Mouse (Mus musculus) lung, postnatal 0 days (tissue): ENCODE measurements around the gene Xirp2. TPM values are rescaled to one million over a fixed set of nuclear protein-coding genes. Genes with fewer than 3 reads are reported as not detected.
"Not testable (repeated sequence)": the region's sequence is repeated elsewhere in the genome, so short reads cannot be mapped to it uniquely, and the experiment has no call there.

Experiments
- ATAC-seq: fragments of 200-750 bp; cut with Nextera tagmentation; 2 replicates; pipeline ENCODE4 v1.8.0; 2017; ENCODE audit warnings: moderate library complexity
- DNase-seq: peaks from one replicate; pipeline ENCODE4 v3.0.0-alpha.2; 2016; ENCODE audit warnings: low spot score
- H3K27ac ChIP-seq: fragments of 300-500 bp; sonication (generic); 2 replicates; pipeline ENCODE4 v1.5.1; 2014; ENCODE audit warnings: antibody characterized with exemption, mild to moderate bottlenecking, low read length, mixed read lengths
- H3K27me3 ChIP-seq: fragments of 300-500 bp; sonication (generic); replicated peaks from 2 replicates; pipeline ENCODE4 v1.6.1; 2014; ENCODE audit warnings: low read length, mixed read lengths; ENCODE audit not compliant: insufficient read depth
- H3K36me3 ChIP-seq: fragments of 300-500 bp; sonication (generic); 2 replicates; pipeline ENCODE4 v1.6.1; 2014; ENCODE audit warnings: low read length, mixed read lengths; ENCODE audit not compliant: insufficient read depth
- H3K4me1 ChIP-seq: fragments of 300-500 bp; sonication (generic); 2 replicates; pipeline ENCODE4 v1.6.1; 2014; ENCODE audit warnings: antibody characterized with exemption, low read depth, low read length, mixed read lengths; ENCODE audit not compliant: insufficient read depth
- H3K4me2 ChIP-seq: fragments of 300-500 bp; sonication (generic); replicated peaks from 2 replicates; pipeline ENCODE4 v1.6.1; 2014; ENCODE audit warnings: low read depth, mild to moderate bottlenecking, low read length, moderate library complexity, mixed read lengths
- H3K4me3 ChIP-seq: fragments of 300-500 bp; sonication (generic); 2 replicates; pipeline ENCODE4 v1.5.1; 2014; ENCODE audit warnings: low read depth, low read length
- H3K9ac ChIP-seq: fragments of 300-500 bp; sonication (generic); replicated peaks from 2 replicates; pipeline ENCODE4 v1.6.1; 2014; ENCODE audit warnings: low read depth, mild to moderate bottlenecking
- H3K9me3 ChIP-seq: fragments of 300-500 bp; sonication (generic); 2 replicates; pipeline ENCODE4 v1.6.1; 2016; ENCODE audit warnings: low read length, mixed read lengths
- CTCF ChIP-seq: IDR thresholded peaks from 2 replicates; pipeline ENCODE4 v1.5.1; 2016; ENCODE audit warnings: antibody characterized with exemption, mild to moderate bottlenecking
- EP300 ChIP-seq: IDR thresholded peaks from 2 replicates; pipeline ENCODE4 v1.6.1; 2016; ENCODE audit warnings: antibody characterized with exemption, mild to moderate bottlenecking, control low read depth
- WGBS: fragments of 180-500 bp; shearing (Covaris S2); extraction: QIAGEN DNeasy Blood & Tissue Kit; methylation state at CpG from one replicate; pipeline ENCODE4 v1.1.7; 2014; 5-methylcytosine and 5-hydroxymethylcytosine counted together
- polyA plus RNA-seq: library from polyadenylated mRNA; unstranded; fragments of >200 nt; fragmentation: Nextera tagmentation; extraction: Ambion mirVana; gene quantifications from 2 replicates; pipeline ENCODE4 v1.2.1, GENCODE M21; 2015

Gene Xirp2
- polyA plus RNA-seq, 1 experiment from 2014 or later, result not detected

DNA sequence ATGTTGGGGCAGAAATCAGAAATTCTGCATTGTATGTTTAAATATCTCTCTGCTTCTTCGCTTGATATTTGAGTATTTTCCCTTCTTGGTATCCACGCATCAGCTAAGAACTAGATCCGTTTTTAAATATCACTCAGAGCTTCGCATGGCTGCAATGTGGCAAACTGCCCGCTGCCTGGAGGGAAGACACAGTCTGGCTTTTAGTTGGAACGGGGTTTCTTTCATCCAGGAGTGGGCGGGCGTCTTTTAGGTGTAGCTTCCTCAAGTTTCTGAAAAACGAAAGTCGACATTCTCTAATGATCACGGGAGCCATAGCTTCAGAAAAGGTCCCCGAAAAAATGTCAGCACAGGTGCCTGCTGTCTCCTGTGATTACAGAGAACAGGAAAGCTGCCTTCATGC, 1.4 kb downstream of the Xirp2 start:
- WGBS, result 70% methylated on average over 12 of the region's 12 CpGs
- Histone ChIP-seq H3K9me3 (no peaks in the 10 kb centered on the region), H3K9ac (no peak overlapping the region), H3K4me1 (no peaks in the 10 kb centered on the region), H3K4me2 (no peak overlapping the region), H3K27ac (no peak overlapping the region), H3K36me3 (no peaks in the 10 kb centered on the region), H3K4me3 (no peak overlapping the region), H3K27me3 (no peaks in the 10 kb centered on the region)
- DNase-seq (no peak), ATAC-seq (no peak)
- no peak for TF ChIP-seq CTCF

DNA sequence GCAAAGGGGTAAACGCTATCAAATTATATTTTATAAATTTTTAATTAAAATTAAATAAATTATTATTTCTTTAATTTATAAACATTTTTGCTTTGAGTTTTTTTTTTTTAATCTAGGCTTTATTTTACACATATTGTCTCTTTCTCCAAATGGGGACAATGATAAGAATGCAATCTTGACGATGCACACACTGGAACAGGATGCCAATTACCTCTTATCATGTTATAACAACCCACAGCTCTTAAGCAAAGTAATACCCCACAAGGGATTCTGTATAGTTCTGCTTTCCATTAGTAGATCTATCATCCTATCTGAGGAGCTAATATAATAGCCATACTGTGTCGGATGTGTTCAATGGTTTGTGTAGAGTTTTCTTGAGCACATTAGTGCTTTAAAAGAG, 15.1 kb downstream of the Xirp2 start:
- DNase-seq, result no peak
- no peaks in the 10 kb centered on the region for H3K27me3 ChIP-seq
- H3K27ac ChIP-seq, result no peak overlapping the region
- H3K36me3 ChIP-seq, result no peaks in the 10 kb centered on the region
- H3K4me1 ChIP-seq, result no peaks in the 10 kb centered on the region
- no peak for ATAC-seq
- H3K4me2 ChIP-seq, result no peak overlapping the region
- 83% methylated on average over 3 of the region's 3 CpGs for WGBS
- no peaks in the 10 kb centered on the region for H3K9me3 ChIP-seq
- H3K4me3 ChIP-seq, result no peak overlapping the region
- no peak overlapping the region for H3K9ac ChIP-seq
- TF ChIP-seq EP300 (no peak), CTCF (no peak)

DNA sequence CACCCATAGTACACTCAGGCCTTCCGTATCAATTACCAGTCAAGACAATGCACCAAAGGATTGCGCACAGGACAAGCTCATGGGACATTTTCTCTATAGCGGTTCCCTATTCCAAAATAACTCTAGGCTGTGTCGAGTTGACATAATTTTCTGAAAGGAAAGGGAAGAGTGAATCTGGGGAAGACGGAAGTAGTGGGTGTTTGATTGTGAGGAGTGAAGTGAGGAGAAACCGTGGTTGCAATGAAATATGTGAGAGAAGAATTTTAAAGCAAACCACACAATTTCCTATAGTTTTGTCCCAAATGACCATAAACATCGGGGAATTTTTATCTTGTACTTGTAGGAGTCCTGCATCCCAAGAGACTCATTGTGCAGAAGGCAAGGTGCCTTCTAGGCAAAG, 21.2 kb downstream of the Xirp2 start:
- 88% methylated on average over 7 of the region's 7 CpGs for WGBS
- H3K4me1 ChIP-seq, result no peaks in the 10 kb centered on the region
- no peak overlapping the region for H3K4me3 ChIP-seq
- TF ChIP-seq CTCF, result no peak
- TF ChIP-seq EP300, result no peak
- DNase-seq (no peak), ATAC-seq (no peak)
- no peak overlapping the region for H3K27ac ChIP-seq
- no peak overlapping the region for H3K4me2 ChIP-seq
- no peaks in the 10 kb centered on the region for H3K36me3 ChIP-seq
- H3K9me3 ChIP-seq, result no peaks in the 10 kb centered on the region
- H3K27me3 ChIP-seq, result no peaks in the 10 kb centered on the region
- no peak overlapping the region for H3K9ac ChIP-seq

DNA sequence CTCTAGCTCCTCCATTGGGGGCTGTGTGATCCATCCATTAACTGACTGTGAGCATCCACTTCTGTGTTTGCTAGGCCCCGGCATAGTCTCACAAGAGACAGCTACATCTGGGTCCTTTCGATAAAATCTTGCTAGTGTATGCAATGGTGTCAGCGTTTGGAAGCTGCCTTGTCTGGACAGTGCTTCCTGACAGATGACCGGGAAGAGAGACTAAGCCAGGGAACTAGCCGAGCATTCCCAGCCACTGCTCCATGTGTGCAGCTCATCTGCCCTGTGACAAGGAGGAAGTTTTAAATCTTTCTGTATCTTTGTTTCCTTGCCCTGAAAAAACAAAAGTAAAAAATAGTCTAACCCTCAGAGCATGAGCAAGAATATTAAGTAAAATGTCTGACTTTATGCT, 24.2 kb downstream of the Xirp2 start:
- WGBS, result 47% methylated on average over 5 of the region's 5 CpGs
- not testable (repeated sequence) for H3K4me1 ChIP-seq, H3K36me3 ChIP-seq, H3K27me3 ChIP-seq, DNase-seq, H3K9ac ChIP-seq, H3K27ac ChIP-seq, ATAC-seq, H3K4me2 ChIP-seq, H3K9me3 ChIP-seq, H3K4me3 ChIP-seq

DNA sequence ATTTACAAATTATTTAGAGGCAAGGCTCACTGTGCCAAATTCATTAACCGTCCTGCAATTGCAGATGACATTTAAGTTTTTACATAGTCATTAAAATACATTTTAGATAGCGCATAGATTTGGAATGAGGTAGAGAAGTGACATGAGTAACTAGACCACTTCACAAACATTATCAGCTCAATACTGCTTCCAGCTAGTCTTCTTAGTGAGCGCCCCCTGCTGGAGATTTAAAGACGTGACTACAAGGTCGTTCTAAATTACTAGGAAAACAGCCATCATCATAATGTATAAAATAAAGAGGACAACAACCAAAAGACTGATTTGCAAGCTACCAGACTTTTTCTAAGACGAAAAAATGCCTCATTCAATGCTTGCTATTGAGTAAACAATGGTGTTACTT, 32.0 kb downstream of the Xirp2 start:
- TF ChIP-seq EP300, result no peak
- peak; percentile 74 for TF ChIP-seq CTCF
- H3K36me3 ChIP-seq, result no peaks in the 10 kb centered on the region
- no peaks in the 10 kb centered on the region for H3K27me3 ChIP-seq
- 17% methylated on average over 6 of the region's 6 CpGs for WGBS
- peak; percentile 73 for DNase-seq
- no peak overlapping the region for H3K9ac ChIP-seq
- ATAC-seq, result no peak
- no peak overlapping the region for H3K27ac ChIP-seq
- no peak overlapping the region for H3K4me2 ChIP-seq
- no peak overlapping the region for H3K4me3 ChIP-seq
- H3K4me1 ChIP-seq, result no peaks in the 10 kb centered on the region
- no peaks in the 10 kb centered on the region for H3K9me3 ChIP-seq

DNA sequence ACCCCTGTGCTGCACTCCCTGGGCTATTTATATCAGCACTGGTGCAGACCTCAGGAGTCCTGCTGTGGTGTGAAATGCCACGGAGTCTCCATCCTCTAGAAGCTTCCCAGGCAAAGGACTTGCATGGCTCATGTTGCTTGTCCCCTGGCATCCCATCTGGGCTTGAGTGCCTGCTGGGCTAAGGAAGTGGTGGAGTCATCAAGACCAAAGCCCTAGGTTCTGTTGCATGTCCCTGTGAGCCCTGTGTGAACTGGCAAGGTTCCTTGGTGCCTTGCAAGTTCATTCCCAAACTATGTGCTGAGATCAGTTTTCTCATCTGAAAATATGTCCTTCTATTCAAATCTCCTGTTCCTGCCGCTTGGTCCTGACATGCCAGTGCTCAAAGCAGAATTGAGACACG, 35.2 kb downstream of the Xirp2 start:
- ATAC-seq (no peak), DNase-seq (no peak)
- Histone ChIP-seq H3K9me3 (no peaks in the 10 kb centered on the region), H3K4me3 (no peak overlapping the region), H3K9ac (no peak overlapping the region), H3K36me3 (no peaks in the 10 kb centered on the region), H3K4me2 (no peak overlapping the region), H3K4me1 (no peaks in the 10 kb centered on the region), H3K27me3 (no peaks in the 10 kb centered on the region), H3K27ac (no peak overlapping the region)
- TF ChIP-seq EP300 (no peak), CTCF (no peak)
- WGBS, result 61% methylated on average over 3 of the region's 3 CpGs

DNA sequence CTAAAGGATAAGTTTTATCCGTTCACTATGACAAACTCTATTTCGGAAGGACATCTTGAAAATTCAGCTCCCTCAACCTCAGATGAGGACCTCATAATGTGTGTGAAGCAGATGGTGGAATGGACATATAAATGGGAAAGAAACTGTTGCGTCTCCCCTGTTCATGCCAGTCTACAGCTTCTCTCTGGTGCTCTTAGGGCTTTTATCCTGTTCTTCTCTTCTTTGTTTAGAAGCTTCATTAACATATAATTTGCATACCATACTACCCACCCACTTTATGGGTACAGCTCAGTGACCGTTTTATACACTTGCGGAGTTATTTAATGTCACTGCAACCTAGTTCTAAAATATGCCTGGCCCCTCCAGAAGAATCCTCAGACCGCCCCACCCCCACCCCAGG, 40.9 kb downstream of the Xirp2 start:
- Histone ChIP-seq H3K27ac (no peak overlapping the region), H3K9me3 (no peaks in the 10 kb centered on the region), H3K27me3 (no peaks in the 10 kb centered on the region), H3K9ac (no peak overlapping the region), H3K4me2 (no peak overlapping the region), H3K4me1 (no peaks in the 10 kb centered on the region), H3K36me3 (no peaks in the 10 kb centered on the region), H3K4me3 (no peak overlapping the region)
- WGBS, result 85% methylated on average over 6 of the region's 6 CpGs
- ATAC-seq (no peak), DNase-seq (no peak)
- TF ChIP-seq EP300 (no peak), CTCF (no peak)
